Mouse (Mus musculus) brain, embryonic 14.5 days (tissue): Measurements from ENCODE around the gene Fignl1.

ENCODE experiments used
- CTCF ChIP-seq: fragments of 200-500 bp; IDR thresholded peaks from 2 replicates; pipeline ENCODE4 v1.5.1; 2012; ENCODE audit warnings: inconsistent platforms, mild to moderate bottlenecking, moderate library complexity, borderline replicate concordance; ENCODE audit not compliant: insufficient read depth, insufficient read length; ENCODE audit errors: extremely low read depth
- POLR2A ChIP-seq: fragments of 200-500 bp; IDR thresholded peaks from 2 replicates; pipeline ENCODE4 v1.6.1; 2012; ENCODE audit warnings: mild to moderate bottlenecking, inconsistent platforms, borderline replicate concordance; ENCODE audit not compliant: poor library complexity, insufficient read depth, insufficient read length, severe bottlenecking; ENCODE audit errors: extremely low read depth

GRCm38 (mm10) chr11:11763211-11763666 is 45.5 kb downstream of the Fignl1 start:
- TF ChIP-seq CTCF (no peak), POLR2A (no peak)
